Mouse (Mus musculus): Measurements from ENCODE around the gene Celf2. TPM values are rescaled to one million over a fixed set of nuclear protein-coding genes. Genes with fewer than 3 reads are reported as not detected.

Gene Celf2
- total RNA-seq, 2 experiments from 2014 or later = 33.3 to 58.2 TPM

DNA sequence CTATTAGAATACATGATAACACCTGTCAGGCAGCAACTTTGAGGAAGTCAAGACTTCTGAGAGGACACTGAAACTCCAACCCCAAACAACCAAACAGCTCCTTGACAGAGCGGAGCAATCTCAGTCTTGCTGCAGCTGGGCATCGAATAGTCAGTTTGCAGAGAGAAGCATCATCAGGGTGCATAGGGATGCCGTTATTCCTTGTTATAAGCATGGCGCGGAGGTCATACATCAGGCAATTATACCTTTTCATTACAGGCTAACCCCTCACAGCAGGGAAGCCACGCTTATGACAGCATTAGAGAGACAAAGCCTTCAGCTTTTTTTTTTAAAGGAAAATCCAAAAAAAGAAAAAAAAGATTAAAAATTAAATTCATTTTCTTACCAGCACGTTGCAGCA, 113.9 kb downstream of the Celf2 start:
- no peak for DNase-seq (ENCODE audit: low spot score in 2 of 2)

DNA sequence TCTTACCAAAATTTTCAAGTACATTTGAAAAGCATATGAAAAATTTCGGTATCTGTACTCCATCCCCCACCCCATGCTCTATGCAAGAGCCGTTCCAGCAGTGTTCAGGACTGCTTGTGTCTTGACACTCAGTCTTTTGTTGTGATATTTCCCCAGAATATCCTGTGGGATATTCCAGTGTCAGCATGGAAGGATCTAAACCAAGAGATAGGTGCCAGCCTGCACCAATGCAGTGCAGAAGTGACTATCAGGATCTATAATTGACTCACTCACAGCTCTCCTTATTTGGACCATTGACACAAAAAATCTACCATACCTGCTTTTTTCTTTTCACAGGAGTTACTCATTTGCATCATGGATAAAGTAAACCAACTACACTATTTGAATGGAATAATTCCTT, 116.9 kb downstream of the Celf2 start:
- DNase-seq (ENCODE audit: low spot score in 2 of 2) = no peak

GRCm38 (mm10) chr2:7389264-7389663, 120.1 kb downstream of the Celf2 start:
- DNase-seq (ENCODE audit: low spot score in 2 of 2) = no peak

GRCm38 (mm10) chr2:7378736-7379135, 130.6 kb downstream of the Celf2 start:
- no peak for DNase-seq (ENCODE audit: low spot score in 2 of 2)

GRCm38 (mm10) chr2:7377878-7378277, 131.5 kb downstream of the Celf2 start:
- DNase-seq (ENCODE audit: low spot score in 2 of 2) = no peak

GRCm38 (mm10) chr2:7367738-7368137, 141.6 kb downstream of the Celf2 start:
- no peak for DNase-seq (ENCODE audit: low spot score in 2 of 2)

DNA sequence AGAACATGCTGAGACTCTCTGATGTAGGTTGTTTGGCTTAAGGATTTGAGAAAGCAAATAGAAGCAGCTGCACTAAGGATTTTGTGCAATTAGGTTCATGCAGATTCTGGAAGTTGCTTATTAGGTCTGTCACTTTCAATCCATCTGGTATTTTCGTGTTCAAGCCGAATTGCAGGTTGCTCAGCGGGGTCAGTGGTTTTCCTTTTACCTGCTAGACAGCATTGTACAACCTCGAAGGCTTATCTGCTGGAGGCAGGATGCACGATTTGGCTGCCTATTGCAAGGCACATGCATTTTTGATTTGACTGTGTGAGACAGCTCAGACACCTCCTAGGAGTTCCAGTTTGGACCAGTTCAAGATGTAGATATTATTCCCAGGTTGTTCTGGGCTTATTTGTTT, 149.8 kb downstream of the Celf2 start:
- DNase-seq (ENCODE audit: low spot score in 2 of 2) = no peak

- DNase-seq (ENCODE audit: low spot score in 2 of 2) = no peak
Observed at GRCm38 (mm10) chr2:7358816-7359215, 150.5 kb downstream of the Celf2 start.

DNA sequence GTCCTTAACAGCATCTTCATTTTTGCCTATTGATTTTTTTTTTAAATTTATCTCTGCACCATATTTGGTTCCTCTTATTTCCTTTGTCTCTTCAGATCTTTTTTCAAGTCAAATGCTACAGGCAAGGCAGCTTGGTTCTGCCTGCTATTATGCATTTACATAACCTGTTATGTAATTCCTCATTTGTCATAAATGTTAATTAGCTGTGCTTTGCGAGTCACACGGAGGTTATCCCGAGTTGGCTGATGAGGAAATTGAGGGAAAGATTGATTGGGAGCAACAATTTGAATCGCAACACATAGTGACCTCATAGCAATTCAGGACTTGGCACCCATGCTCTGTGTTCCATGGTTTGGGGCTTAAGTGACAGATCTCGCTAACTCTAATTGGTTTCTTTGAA, 158.1 kb downstream of the Celf2 start:
- no peak for DNase-seq (ENCODE audit: low spot score in 2 of 2)

DNA sequence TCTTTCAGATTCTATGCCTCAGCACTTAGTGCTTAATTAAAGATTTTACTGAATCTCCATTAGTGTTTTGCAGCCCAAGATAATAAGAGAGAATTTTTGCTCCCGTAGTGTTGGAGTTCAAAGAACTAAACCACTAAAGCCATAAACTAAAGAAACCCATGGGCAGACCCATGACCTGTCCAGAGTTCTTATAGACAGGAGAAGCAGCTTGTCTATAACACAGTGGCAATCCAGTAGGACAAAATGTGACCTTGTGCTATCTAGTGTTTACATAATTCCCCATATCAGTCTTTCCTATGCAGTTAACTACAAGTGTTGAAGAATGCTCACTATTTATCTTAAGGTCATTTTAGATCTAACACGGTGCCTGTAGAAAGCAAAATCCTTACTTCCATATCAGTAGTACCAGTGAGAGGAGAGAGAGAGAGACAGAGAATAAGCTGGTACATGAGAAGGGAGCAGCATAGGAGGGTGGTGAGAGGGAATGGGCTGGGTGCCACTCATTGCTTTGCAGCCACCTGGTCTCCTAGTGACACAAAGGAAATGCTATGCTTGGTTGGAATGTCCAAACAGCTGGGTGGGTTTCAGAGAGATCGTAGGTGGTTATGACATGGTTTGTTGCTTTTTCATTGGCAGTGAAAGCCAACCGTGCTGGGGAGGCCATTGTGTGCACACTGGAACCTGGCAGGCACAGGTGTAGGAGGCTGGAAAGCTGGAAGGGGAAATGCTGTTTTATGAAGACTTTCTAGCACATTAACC, 162.5 kb downstream of the Celf2 start:
- DNase-seq (ENCODE audit: low spot score in 2 of 2) = no peak

DNA sequence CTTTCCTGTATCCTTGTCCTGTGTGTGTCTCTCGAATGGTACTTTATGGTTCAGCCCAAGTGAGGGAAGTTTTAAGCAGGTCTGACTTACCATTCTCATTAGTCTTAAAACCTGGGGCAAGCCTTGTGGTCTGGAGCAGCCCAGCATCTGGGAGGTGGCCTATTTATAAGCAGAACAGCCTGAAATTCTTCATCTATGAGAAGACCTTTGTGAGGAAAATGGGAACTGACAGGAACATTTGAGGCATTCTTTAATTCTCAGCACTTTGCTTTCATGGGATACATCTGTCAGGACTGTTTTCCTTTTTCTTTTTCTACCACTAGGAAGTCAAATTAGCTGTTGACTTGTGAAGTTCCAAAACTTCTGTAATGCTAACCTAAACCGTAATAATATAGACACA, 164.4 kb downstream of the Celf2 start:
- no peak for DNase-seq (ENCODE audit: low spot score in 2 of 2)

- DNase-seq (ENCODE audit: low spot score in 2 of 2) = no peak
Observed at GRCm38 (mm10) chr2:7342911-7343478, 166.4 kb downstream of the Celf2 start.

GRCm38 (mm10) chr2:7334846-7335245, 174.5 kb downstream of the Celf2 start:
- DNase-seq (ENCODE audit: low spot score in 2 of 2) = no peak

GRCm38 (mm10) chr2:7328018-7328899, 181.1 kb downstream of the Celf2 start:
- no peak for DNase-seq (ENCODE audit: low spot score in 2 of 2)

DNA sequence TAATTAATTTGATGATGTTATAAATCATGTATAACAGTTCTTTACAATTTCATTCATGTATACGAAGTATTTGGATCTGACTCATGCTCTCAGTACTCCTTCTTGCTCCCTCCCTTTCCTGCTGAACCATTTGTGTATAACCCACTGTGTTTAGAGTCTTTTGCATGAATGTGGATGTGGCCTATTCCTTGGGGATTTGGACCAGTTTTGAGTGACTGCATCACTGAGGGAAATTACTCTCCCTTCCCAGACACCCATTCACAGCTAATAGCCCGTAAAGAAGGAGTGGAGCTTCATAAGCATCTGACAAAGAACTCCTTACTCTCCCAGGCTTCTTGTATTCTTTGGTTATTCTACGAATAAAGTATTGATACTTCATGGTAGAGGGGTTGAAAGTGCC, 189.6 kb downstream of the Celf2 start:
- no peak for DNase-seq (ENCODE audit: low spot score in 2 of 2)

DNA sequence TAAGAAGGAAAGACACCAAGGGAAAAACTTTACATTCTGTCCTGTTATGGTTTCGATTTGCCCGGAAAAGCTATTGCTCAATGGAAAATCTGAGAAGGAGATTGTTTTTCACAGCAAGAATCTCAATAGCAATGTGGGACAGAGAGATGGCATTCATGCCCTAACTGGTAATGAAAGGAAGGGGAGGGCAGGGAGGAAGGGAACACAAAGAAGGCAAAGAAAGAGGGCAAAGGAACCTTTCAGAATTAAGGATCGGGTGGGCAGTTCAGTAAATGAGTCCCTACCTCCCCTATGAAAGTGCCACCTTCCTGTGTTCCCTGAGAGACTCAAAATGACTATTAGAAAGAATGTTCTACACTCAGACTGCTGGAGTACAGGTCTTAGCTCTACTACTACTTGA, 197.6 kb downstream of the Celf2 start:
- DNase-seq (ENCODE audit: low spot score in 2 of 2) = no peak

- DNase-seq (ENCODE audit: low spot score in 2 of 2) = no peak
Observed at GRCm38 (mm10) chr2:7310840-7311182, 198.6 kb downstream of the Celf2 start.

- DNase-seq (ENCODE audit: low spot score in 2 of 2) = no peak
Observed at GRCm38 (mm10) chr2:7310129-7310839, 199.1 kb downstream of the Celf2 start.

DNA sequence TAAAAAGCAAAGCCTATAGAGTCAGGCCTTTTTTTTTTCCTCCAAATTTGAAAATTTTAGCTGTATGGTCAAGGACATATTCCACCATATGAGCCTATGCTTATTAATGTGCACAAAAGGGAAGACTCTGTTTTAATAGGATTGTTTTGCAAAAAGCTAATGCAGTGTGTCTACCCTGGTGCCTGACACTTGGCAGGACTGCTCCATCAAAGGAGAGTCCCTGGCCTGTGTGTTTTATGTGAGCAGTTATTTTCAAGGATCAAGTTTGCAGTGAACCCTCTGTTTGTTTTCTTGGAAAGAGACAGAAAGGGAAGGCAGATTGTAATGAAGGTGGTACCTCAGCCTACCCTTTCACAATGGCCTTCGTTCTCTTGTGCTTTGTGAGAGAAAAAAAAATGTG, 200.0 kb downstream of the Celf2 start:
- no peak for DNase-seq (ENCODE audit: low spot score in 2 of 2)

DNA sequence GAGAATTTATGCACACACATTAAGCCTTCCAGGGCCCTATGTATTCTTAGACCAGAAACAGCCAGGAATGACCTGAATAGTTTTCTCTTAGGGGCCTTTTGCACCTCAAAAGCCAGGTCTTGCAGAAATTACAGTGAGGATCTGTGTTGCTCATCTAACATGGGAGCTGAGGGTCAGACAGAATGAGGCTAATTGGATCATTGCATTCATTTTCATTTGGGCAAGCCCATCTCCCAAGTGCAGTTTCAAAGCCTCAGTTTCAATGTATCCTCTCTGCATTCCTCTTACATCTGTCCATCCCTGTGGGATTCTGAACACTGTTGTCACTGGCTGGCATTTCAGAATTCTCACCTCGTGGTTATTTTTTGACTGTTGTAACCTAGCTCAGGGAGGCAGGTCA, 200.6 kb downstream of the Celf2 start:
- DNase-seq (ENCODE audit: low spot score in 2 of 2) = no peak

- no peak for DNase-seq (ENCODE audit: low spot score in 2 of 2)
Observed at GRCm38 (mm10) chr2:7287434-7287833, 221.9 kb downstream of the Celf2 start.

DNA sequence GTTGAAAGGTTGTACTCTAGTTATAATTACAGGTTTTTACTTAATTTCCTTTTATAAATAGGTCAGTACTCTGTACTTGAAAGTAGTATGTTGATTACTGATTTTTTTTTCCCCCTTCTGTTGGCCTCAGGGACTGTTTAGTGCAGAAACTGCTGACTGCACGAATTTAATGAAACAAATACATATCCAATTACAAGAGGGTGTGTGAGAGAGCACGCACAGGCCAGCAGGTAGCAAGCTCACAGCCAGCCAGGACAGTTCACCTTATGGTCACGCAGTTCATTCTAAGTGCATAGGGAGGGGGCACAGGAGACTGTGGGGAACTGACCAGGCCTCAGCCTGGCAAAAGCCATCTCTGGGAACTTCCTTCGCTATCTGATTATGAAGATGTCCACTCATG, 236.1 kb downstream of the Celf2 start:
- DNase-seq (ENCODE audit: low spot score in 2 of 2) = no peak
